Mouse (Mus musculus): ENCODE results near the gene Cep55.

GRCm38 (mm10) chr19:38109506-38110242, 54.9 kb downstream of the Cep55 start:
- TF ChIP-seq POLR2A (IDR thresholded peaks at IDR 0.05; ENCODE audit: insufficient read depth, low read length): no peak
- TF ChIP-seq EP300 (IDR thresholded peaks at IDR 0.05; ENCODE audit: insufficient read depth, low read depth, low read length): no peak
- no peak for TF ChIP-seq CTCF (IDR thresholded peaks at IDR 0.05; ENCODE audit: low read depth, low read length)
